Mouse (Mus musculus) adrenal gland, adult 8-10 months (tissue): ENCODE measurements around the gene Maf. TPM values are rescaled to one million over a fixed set of nuclear protein-coding genes. Genes with fewer than 3 reads are reported as not detected.

Experiments
- DNase-seq: peaks from one replicate; pipeline ENCODE4 v3.0.0; 2022
- total RNA-seq, 4 experiments: library from RNA; stranded (reverse); gene quantifications; 2 replicates each; pipeline ENCODE4 v1.2.4; 2022

Gene Maf
- total RNA-seq, 4 experiments from 2014 or later, result 21.3 to 29.8 (median 21.9) TPM

DNA sequence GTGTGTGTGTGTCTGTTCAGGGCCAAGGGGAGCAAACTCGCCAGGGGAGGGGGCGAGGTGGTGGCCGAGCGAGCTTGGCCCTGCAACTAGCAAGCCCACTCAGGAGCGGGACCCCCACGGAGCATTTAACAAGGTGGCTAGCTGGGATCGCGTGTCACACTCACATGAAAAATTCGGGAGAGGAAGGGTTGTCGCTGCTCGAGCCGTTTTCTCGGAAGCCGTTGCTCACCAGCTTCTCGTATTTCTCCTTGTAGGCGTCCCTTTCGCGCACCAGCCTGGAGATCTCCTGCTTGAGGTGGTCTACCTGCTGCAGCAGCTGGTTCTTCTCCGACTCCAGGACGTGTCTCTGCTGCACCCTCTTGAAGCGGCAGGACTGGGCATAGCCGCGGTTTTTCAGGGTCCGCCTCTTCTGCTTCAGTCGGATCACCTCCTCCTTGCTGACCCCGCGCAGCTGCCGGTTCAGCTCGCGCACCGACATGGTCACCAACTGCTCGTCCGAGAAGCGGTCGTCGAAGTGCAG lies 1.9 kb downstream of the Maf start:
- DNase-seq, result peak; percentile 61

GRCm38 (mm10) chr8:115703056-115703455 lies 4.5 kb downstream of the Maf start:
- DNase-seq, result no peak

GRCm38 (mm10) chr8:115701001-115701400 lies 6.6 kb downstream of the Maf start:
- DNase-seq, result no peak

GRCm38 (mm10) chr8:115699151-115699550 lies 8.4 kb downstream of the Maf start:
- DNase-seq, result no peak

- no peak for DNase-seq
Measured at GRCm38 (mm10) chr8:115697410-115697809, 10.2 kb downstream of the Maf start.

DNA sequence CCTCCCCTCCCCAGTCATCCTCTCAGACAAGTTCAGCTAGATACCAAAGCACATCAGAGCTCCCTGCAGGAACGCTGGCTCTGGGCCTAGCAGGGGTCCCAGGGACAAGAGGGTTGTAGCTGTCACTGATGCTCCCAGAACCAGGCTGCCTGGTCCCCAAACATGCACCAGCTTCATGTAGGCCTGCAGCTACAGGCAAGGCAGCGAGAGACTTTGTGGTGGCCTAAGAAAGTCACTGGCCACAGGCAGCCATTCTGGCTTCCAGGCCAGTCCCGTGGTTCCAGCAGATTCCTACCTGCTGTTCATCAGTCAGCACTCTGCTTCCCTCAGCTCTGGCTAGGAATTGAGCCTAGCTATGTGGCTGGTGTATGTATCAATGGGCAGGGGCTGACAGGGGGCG lies 10.9 kb downstream of the Maf start:
- no peak for DNase-seq

GRCm38 (mm10) chr8:115687349-115687748 lies 20.2 kb downstream of the Maf start:
- no peak for DNase-seq

DNA sequence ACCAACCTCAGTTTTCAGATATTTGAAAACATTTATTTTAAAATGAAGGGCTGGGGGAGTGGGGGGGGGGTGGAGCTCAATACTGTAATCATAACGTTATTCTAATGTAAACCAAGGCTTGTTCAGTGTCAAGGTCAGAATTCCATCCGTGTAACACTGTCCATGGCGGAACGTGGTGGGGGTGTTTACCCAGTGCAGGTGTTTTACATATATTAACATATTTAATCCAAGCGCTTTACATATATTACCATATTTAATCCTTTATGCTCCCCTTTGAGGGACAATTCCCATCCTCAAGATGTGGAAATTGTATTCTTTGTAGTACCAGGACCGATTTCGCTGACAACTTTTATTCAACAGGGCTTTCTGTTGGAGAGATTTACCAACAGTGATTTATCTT lies 24.3 kb downstream of the Maf start:
- no peak for DNase-seq

- DNase-seq, result no peak
Measured at GRCm38 (mm10) chr8:115679539-115679938, 28.1 kb downstream of the Maf start.

GRCm38 (mm10) chr8:115664866-115665265 lies 42.7 kb downstream of the Maf start:
- no peak for DNase-seq

GRCm38 (mm10) chr8:115650110-115650521 lies 57.5 kb downstream of the Maf start:
- peak; percentile 13 for DNase-seq

DNA sequence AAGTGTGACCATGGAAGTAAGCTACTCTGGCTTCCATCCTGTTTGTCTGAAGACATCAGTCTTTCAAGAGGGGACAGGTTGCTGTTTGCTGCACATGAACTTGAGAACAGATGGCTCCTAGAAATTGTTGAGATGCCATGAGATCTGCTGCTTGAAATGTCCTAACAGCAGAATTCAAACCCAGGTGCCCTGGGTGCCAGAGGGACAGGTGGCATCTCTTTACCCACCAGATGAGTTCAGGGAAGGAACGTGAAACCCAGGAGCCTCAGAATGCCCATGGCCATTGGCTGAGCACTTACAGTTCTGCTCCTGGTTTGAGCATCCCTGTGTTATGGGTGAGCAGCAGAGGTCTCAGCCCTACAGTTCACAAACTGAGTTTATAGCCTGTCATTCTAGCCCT lies 62.5 kb downstream of the Maf start:
- no peak for DNase-seq

GRCm38 (mm10) chr8:115641936-115642335 lies 65.7 kb downstream of the Maf start:
- no peak for DNase-seq

GRCm38 (mm10) chr8:115639951-115640350 lies 67.6 kb downstream of the Maf start:
- DNase-seq, result no peak

GRCm38 (mm10) chr8:115636751-115637150 lies 70.8 kb downstream of the Maf start:
- DNase-seq, result no peak
